Mouse (Mus musculus) A20 (cell line): ENCODE data around the gene Rbm6.

Source experiments
- DNase-seq: peaks from one replicate; pipeline ENCODE4 v3.0.0-alpha.2; 2011; ENCODE audit warnings: low read depth, low spot score

The Rbm6 gene

DNA sequence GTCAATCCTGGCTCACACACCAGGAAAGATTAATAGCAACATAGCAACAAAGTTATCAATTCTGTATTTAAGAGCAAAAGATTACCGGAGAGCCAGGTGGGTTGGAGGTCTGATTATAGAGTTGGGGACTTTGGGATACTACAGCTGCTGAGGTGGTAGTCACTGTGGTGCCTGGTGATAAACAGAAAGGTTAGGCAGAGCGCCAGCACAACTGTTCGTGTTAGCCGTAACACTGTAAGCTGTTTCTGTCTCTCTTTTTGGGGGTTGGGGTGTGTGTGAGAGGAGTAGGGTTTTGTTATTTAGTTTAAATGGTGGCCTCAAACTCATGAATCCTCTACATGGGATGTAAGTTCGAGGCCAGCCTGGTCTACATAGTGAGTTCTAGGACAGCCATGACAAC lies 122.7 kb downstream of the Rbm6 start:
- no peak for DNase-seq

- DNase-seq: no peak
Observed at GRCm38 (mm10) chr9:107748063-107748462, 125.0 kb downstream of the Rbm6 start.

DNA sequence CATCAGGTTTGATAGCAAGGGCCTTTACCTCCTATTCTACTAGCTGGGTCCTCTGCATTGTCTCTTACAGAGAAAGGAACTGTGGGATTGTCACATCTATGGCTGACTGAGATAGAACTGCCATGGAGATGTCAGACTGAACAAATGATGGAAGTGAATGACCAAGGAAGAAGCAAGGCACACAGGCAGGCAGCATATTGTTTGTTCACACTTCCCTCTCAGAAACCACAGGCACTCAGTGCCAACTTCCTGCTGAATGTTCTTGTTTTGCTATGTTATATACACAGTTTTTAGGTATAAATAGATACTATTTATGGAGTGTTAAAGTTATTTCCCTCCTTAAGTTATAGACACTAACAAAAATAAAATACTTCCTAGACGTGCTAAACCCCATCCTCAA lies 125.7 kb downstream of the Rbm6 start:
- DNase-seq: no peak

- peak; percentile 26 for DNase-seq
Observed at GRCm38 (mm10) chr9:107746679-107747078, 126.4 kb downstream of the Rbm6 start.

DNA sequence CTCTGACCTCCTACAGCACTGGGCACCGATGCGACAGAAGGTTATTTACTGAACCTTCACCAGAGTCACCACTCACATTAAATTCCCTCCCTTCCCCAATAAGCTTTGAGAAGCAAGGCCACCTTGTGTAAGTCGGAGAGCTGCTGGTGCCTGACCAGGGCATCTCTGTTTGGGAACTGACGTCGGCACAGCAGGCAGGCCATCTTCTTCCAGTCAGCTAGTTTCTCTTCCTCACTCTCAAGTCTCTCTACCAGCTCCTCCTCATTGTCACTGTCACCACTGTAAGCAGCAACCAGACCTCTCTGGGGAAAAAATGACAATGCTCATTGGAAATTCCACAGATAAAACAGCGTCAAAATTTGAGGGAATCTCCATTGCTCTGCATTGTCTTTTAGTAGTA lies 129.0 kb downstream of the Rbm6 start:
- no peak for DNase-seq

DNA sequence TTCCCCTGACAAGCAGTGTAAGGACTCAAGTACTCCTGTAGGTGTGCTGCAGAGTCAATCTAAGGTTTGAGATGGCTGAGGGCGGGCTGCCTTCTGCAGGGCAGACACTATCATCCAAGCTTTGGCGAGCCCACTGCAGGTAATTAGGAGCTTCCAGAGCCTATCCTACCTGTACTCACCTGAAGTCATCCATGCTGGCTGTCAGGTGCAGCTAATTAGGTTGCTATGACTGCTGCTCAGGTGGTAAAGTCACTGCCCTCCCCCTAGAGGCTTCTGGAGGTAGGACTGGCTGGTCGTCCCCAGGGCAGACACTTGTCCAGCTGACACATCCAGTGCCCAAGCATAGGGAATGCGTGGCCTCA lies 134.2 kb downstream of the Rbm6 start:
- peak; percentile 67 for DNase-seq

GRCm38 (mm10) chr9:107738020-107738840 lies 134.8 kb downstream of the Rbm6 start:
- peak; percentile 82 for DNase-seq

DNA sequence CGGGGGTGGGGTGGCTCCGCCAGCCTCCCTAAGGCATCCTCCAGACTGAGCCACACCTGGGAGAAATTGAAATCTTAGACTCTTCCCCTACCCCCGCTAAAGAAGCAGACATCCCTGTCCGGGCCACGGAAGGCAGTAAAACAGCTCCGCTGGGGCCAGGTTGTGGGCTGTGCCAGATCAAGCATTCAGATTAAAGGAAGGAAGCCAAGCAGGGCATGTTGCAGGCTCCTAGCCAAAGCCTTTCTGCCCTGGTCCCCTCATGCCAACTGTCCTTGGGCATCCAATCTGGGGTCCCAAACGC lies 136.9 kb downstream of the Rbm6 start:
- DNase-seq: no peak

GRCm38 (mm10) chr9:107735356-107736184 lies 137.5 kb downstream of the Rbm6 start:
- no peak for DNase-seq

DNA sequence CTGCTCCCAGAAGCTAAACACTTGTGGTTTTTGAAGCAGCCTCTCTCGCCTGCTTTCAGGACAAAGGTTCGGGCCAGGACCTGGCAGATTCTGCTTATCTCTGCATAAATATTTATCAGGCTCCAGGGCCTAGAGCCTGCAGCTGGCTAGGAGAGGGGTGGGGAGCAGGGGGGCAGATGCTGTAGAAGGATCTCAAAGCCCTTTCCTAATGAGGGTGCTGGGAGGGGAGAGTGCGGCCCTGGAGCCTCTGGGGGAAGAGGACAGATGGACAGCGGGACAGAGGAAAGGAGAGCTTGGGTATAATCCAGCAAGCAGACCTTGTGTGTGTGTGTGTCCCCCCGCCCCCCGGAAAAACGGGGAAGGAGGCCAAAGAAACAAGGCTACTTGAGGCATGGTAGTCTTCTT lies 138.5 kb downstream of the Rbm6 start:
- DNase-seq: no peak

DNA sequence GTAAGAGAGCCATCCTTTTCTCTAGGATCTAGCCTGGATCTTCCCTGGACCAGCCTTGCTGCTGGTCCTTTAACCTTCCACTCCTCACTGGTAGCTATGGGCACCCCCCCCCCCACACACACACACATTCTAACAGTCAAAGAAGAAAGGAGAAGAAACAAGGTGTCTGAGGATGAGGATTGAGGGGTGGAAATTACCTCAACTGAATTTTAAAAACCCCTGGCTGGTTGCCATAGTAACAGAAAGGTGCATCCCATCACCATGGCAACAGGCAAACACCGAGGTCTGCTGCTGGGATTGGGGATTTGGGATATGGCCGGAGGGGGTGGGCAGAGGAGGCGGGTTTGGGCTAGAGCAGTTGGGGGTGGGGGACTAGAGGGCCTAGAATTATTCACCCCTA lies 143.3 kb downstream of the Rbm6 start:
- DNase-seq: no peak

DNA sequence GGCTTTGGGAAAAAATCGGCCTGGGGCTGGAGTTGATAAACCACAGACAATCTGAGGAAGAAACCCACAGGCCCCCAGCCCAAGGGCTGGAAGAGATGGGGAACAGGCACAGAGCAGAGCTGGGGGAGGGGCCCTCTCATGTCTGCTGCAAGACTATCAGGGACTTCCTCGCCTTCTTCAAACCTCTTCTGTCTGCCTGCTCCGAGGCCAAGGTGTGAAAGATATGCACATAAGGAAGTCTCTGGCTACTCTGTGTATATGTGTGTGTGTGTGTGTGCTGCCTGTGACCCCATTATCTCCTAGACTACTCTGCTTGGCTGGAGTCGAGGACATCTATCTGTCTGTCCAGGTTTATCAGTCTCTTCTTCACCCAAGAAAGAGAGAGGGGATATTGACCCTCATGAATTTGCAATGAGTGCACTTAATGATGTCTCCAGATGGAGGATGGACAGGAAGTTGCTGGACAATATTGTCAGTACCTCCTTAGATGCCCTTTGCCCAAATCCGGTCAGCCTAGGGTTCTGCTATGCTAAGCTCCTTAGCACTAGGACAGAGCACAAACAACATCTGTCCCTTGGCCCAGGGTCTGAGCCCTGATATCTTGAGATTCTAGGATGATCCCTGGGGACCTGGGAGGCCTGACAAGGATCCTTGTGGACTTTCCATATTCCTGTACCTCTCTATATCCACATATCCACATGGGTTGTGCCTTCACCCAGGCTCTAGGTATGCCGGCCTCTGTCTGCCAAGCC lies 143.9 kb downstream of the Rbm6 start:
- DNase-seq: no peak

DNA sequence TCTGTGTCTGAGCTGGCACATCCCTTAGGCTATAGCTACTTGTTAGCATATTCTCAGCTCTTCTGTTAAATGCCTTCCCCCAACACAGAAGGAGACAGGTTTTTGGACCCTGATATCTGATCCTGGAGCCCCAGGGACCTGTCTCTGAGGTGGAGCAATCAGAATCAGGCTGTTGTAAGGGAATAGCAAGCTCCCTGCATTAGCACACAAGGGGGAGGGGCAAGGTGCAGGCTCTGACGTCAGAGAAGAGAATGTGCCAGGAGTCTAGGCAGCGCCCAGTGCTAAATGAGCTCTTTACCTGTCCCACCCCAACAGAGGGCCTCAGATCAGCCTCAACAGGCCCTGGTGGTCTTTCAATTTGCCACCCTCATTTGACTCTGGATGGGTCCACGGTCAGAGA lies 146.0 kb downstream of the Rbm6 start:
- DNase-seq: no peak

GRCm38 (mm10) chr9:107724796-107725195 lies 148.2 kb downstream of the Rbm6 start:
- no peak for DNase-seq

DNA sequence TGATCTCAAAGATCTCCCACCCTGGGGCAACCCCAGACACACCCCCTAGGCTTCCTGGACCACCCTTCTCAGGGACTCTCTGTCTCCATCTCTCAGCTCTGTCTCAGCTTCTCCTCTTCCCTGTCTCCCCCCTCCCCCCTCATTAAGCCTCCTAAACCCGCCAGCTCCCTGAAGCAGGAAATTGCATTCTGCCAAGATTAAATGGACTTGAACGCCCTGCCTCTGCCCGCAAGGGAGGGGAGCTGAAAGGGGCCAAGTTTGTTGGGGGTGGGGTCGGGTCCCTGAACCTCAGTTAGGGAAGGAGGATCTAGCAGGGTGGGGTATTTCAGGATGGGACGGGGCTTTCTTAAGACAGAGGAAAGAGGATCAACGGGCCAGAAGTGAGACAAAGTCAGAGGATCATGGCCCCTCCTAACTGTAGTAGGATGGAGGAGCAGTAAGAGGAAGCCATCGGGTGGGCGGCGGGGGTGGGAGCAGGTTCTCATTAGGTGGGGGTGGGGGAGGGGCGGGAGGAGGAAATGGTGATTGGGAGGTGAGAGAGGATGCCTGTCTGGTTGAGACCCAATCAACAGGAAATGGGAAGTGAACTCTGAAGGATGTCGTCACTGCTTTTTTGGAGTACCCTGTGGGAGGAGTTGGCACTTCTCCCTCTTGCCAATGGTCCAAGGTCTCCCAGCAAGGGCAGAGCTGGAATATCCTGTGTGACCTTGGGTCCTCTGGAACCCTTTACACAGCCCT lies 149.1 kb downstream of the Rbm6 start:
- no peak for DNase-seq
